Mouse (Mus musculus): ENCODE results near the gene Acoxl. TPM values are rescaled to one million over a fixed set of nuclear protein-coding genes. Genes with fewer than 3 reads are reported as not detected.

The Acoxl gene
- total and polyA plus RNA-seq, 3 experiments, result 0.14 TPM; not detected in 2

DNA sequence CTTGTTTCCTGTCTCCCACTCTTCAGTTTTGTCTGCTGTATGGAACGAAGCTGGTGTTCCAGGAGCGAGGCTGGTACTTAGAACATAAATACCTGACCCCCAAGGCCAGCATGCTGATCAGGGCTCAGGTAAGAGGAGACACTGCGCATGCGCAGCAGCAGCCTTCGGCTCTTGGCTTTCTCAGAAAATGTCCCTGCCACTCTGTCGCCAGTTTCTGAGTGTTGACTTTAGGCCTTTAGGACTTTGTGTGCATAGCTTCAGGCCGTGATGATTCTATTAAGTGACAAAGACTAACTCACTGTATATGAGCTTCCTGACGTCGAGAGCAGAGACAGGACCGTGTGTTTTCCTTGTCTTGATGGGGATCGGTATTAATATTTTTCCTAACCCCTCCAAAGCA is 267.0 kb downstream of the Acoxl start:
- 81% methylated on average over 11 of the region's 11 CpGs for WGBS
- no peaks in the 10 kb centered on the region for H3K79me2 ChIP-seq (replicated peaks; ENCODE audit: control insufficient read depth, insufficient read depth, low read length)
- no peak for TF ChIP-seq EP300 (IDR thresholded peaks at IDR 0.05; ENCODE audit: insufficient read depth, low read depth, low read length)
- TF ChIP-seq CTCF (IDR thresholded peaks at IDR 0.05), result no peak

GRCm38 (mm10) chr2:128111537-128111936 is 272.9 kb downstream of the Acoxl start:
- Histone ChIP-seq H3K36me3 (ENCODE audit: control insufficient read depth, insufficient read depth, low read length) (no peaks in the 10 kb centered on the region), H3K4me1 (ENCODE audit: control insufficient read depth, insufficient read depth, low read length) (no peaks in the 10 kb centered on the region), H3K4me3 (no peak overlapping the region), H3K27ac (no peak overlapping the region), H3K9ac (ENCODE audit: low read depth, low read length) (no peak overlapping the region), H3K27me3 (ENCODE audit: control insufficient read depth, insufficient read depth, low read length) (no peaks in the 10 kb centered on the region), H3K79me2 (replicated peaks; ENCODE audit: control insufficient read depth, insufficient read depth, low read length) (no peaks in the 10 kb centered on the region)
- intact Hi-C loops (cut with DNase I), result no loop called here
- 77% methylated on average over 9 of the region's 9 CpGs for WGBS
- TF ChIP-seq POLR2A (IDR thresholded peaks at IDR 0.05; ENCODE audit: insufficient read depth, low read depth, low read length), result no peak
- no peak for TF ChIP-seq EP300 (IDR thresholded peaks at IDR 0.05; ENCODE audit: insufficient read depth, low read depth, low read length)
- no peak for TF ChIP-seq CTCF (IDR thresholded peaks at IDR 0.05)
- no peak for DNase-seq

More for the DNA sequence above, 267.0 kb downstream of the Acoxl start:
- H3K36me3 ChIP-seq (ENCODE audit: control insufficient read depth, insufficient read depth, low read length), result no peaks in the 10 kb centered on the region
- H3K4me1 ChIP-seq (ENCODE audit: control insufficient read depth, insufficient read depth, low read length), result peaks cover 6% of the 10 kb centered on the region
- intact Hi-C loops (cut with DNase I), result no loop called here
- no peak for DNase-seq
- H3K4me3 ChIP-seq, result no peak overlapping the region
- H3K27me3 ChIP-seq (ENCODE audit: control insufficient read depth, insufficient read depth, low read length), result no peaks in the 10 kb centered on the region
- H3K27ac ChIP-seq, result no peak overlapping the region
- no peak overlapping the region for H3K9ac ChIP-seq (ENCODE audit: low read depth, low read length)

- no peaks in the 10 kb centered on the region for H3K27me3 ChIP-seq (ENCODE audit: control insufficient read depth, insufficient read depth, low read length)
- H3K4me1 ChIP-seq (ENCODE audit: control insufficient read depth, insufficient read depth, low read length), result no peaks in the 10 kb centered on the region
- no peak for DNase-seq
- TF ChIP-seq POLR2A (IDR thresholded peaks at IDR 0.05; ENCODE audit: insufficient read depth, low read depth, low read length) (no peak), CTCF (IDR thresholded peaks at IDR 0.05) (no peak), EP300 (IDR thresholded peaks at IDR 0.05; ENCODE audit: insufficient read depth, low read depth, low read length) (no peak)
- intact Hi-C loops (cut with DNase I), result no loop called here
- H3K4me3 ChIP-seq, result no peak overlapping the region
- WGBS, result 76% methylated on average over 3 of the region's 3 CpGs
- no peaks in the 10 kb centered on the region for H3K79me2 ChIP-seq (replicated peaks; ENCODE audit: control insufficient read depth, insufficient read depth, low read length)
- H3K9ac ChIP-seq (ENCODE audit: low read depth, low read length), result no peak overlapping the region
- no peak overlapping the region for H3K27ac ChIP-seq
- no peaks in the 10 kb centered on the region for H3K36me3 ChIP-seq (ENCODE audit: control insufficient read depth, insufficient read depth, low read length)
Measured at GRCm38 (mm10) chr2:128114621-128115020, 275.9 kb downstream of the Acoxl start.

- intact Hi-C loops (cut with DNase I), result no loop called here
- Histone ChIP-seq H3K4me1 (ENCODE audit: control insufficient read depth, insufficient read depth, low read length) (no peaks in the 10 kb centered on the region), H3K27ac (no peak overlapping the region), H3K79me2 (replicated peaks; ENCODE audit: control insufficient read depth, insufficient read depth, low read length) (no peaks in the 10 kb centered on the region), H3K4me3 (no peak overlapping the region), H3K36me3 (ENCODE audit: control insufficient read depth, insufficient read depth, low read length) (no peaks in the 10 kb centered on the region), H3K27me3 (ENCODE audit: control insufficient read depth, insufficient read depth, low read length) (no peaks in the 10 kb centered on the region), H3K9ac (ENCODE audit: low read depth, low read length) (no peak overlapping the region)
- no peak for DNase-seq
- TF ChIP-seq CTCF (IDR thresholded peaks at IDR 0.05), result no peak
- no peak for TF ChIP-seq POLR2A (IDR thresholded peaks at IDR 0.05; ENCODE audit: insufficient read depth, low read depth, low read length)
- TF ChIP-seq EP300 (IDR thresholded peaks at IDR 0.05; ENCODE audit: insufficient read depth, low read depth, low read length), result no peak
- 67% methylated on average over 4 of the region's 4 CpGs for WGBS
Measured at GRCm38 (mm10) chr2:128115579-128115978, 276.9 kb downstream of the Acoxl start.

- no peak overlapping the region for H3K4me3 ChIP-seq
- H3K4me1 ChIP-seq (ENCODE audit: control insufficient read depth, insufficient read depth, low read length), result no peaks in the 10 kb centered on the region
- TF ChIP-seq EP300 (IDR thresholded peaks at IDR 0.05; ENCODE audit: insufficient read depth, low read depth, low read length) (no peak), POLR2A (IDR thresholded peaks at IDR 0.05; ENCODE audit: insufficient read depth, low read depth, low read length) (no peak), CTCF (IDR thresholded peaks at IDR 0.05) (no peak)
- no peak overlapping the region for H3K9ac ChIP-seq (ENCODE audit: low read depth, low read length)
- no peak overlapping the region for H3K27ac ChIP-seq
- no peaks in the 10 kb centered on the region for H3K36me3 ChIP-seq (ENCODE audit: control insufficient read depth, insufficient read depth, low read length)
- no peaks in the 10 kb centered on the region for H3K27me3 ChIP-seq (ENCODE audit: control insufficient read depth, insufficient read depth, low read length)
- intact Hi-C loops (cut with DNase I), result no loop called here
- 84% methylated on average over 7 of the region's 7 CpGs for WGBS
- H3K79me2 ChIP-seq (replicated peaks; ENCODE audit: control insufficient read depth, insufficient read depth, low read length), result no peaks in the 10 kb centered on the region
- no peak for DNase-seq
Measured at GRCm38 (mm10) chr2:128117605-128118004, 278.9 kb downstream of the Acoxl start.

DNA sequence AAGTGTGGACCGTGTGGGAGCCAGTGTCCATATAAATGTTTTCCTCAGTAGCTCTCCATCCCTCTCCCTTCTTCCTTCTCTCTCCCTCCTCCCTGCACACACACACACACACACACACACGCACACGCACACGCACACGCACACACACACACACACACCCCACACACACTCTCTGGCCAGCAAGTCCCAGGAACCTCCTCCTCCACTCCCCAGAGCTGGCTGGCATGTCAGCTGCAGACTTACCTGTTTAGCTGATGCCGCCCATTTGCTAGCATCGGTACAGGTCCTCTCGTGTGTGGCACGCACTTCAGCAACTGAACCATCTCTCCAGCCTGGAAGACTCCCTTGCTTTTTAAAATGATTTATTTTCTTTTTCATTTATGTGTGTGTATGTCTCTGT is 280.3 kb downstream of the Acoxl start:
- intact Hi-C loops (cut with DNase I), result no loop called here
- TF ChIP-seq EP300 (IDR thresholded peaks at IDR 0.05; ENCODE audit: insufficient read depth, low read depth, low read length) (no peak), CTCF (IDR thresholded peaks at IDR 0.05) (no peak), POLR2A (IDR thresholded peaks at IDR 0.05; ENCODE audit: insufficient read depth, low read depth, low read length) (no peak)

More for the DNA sequence above, 280.3 kb downstream of the Acoxl start:
- H3K36me3 ChIP-seq (ENCODE audit: control insufficient read depth, insufficient read depth, low read length), result no peaks in the 10 kb centered on the region
- DNase-seq, result no peak
- no peak overlapping the region for H3K27ac ChIP-seq
- WGBS, result 85% methylated on average over 9 of the region's 9 CpGs
- no peak overlapping the region for H3K4me3 ChIP-seq
- no peak overlapping the region for H3K9ac ChIP-seq (ENCODE audit: low read depth, low read length)
- H3K4me1 ChIP-seq (ENCODE audit: control insufficient read depth, insufficient read depth, low read length), result peaks cover 5% of the 10 kb centered on the region
- no peaks in the 10 kb centered on the region for H3K79me2 ChIP-seq (replicated peaks; ENCODE audit: control insufficient read depth, insufficient read depth, low read length)
- H3K27me3 ChIP-seq (ENCODE audit: control insufficient read depth, insufficient read depth, low read length), result no peaks in the 10 kb centered on the region

Measured in heart, adult 2 months (tissue).